Mouse (Mus musculus) neutrophil, adult 5-6 weeks (primary cell): ENCODE measurements at regions not wholly inside any gene's neighbourhood (a gene's known extent, or its start where the extent isn't known, plus 50 kb on each side); places are given as distances from the start of the nearest gene placed in this dataset.

Experiments
- ATAC-seq: fragments of 151-379, 151-347 bp; 2 replicates; pipeline ENCODE4 v1.8.0; 2017; ENCODE audit warnings: mild to moderate bottlenecking, moderate TSS enrichment; ENCODE audit not compliant: insufficient number of reproducible peaks, poor library complexity, low FRiP score, severe bottlenecking; ENCODE audit errors: extremely low read depth

- no peak for ATAC-seq
Measured at GRCm38 (mm10) chr9:61826415-61826814, 87.9 kb downstream of the Rplp1 start.

- no peak for ATAC-seq
Measured at GRCm38 (mm10) chr9:61825804-61826203, 88.5 kb downstream of the Rplp1 start.

- ATAC-seq, result no peak
Measured at GRCm38 (mm10) chr9:61819836-61820235, 94.5 kb downstream of the Rplp1 start.

GRCm38 (mm10) chr9:61816589-61817179 lies 97.7 kb downstream of the Rplp1 start:
- ATAC-seq, result no peak

GRCm38 (mm10) chr9:61815995-61816394 lies 98.3 kb downstream of the Rplp1 start:
- ATAC-seq, result no peak

GRCm38 (mm10) chr9:61813291-61813690 lies 101.1 kb downstream of the Rplp1 start:
- no peak for ATAC-seq

- ATAC-seq, result no peak
Measured at GRCm38 (mm10) chr9:61812315-61812714, 102.0 kb downstream of the Rplp1 start.

- no peak for ATAC-seq
Measured at GRCm38 (mm10) chr9:61810456-61810855, 103.9 kb downstream of the Rplp1 start.

GRCm38 (mm10) chr9:61808351-61809225 lies 105.8 kb downstream of the Rplp1 start:
- no peak for ATAC-seq

GRCm38 (mm10) chr9:61805971-61806370 lies 108.4 kb downstream of the Rplp1 start:
- ATAC-seq, result no peak

- ATAC-seq, result no peak
Measured at GRCm38 (mm10) chr9:61803555-61803954, 110.8 kb downstream of the Rplp1 start.

GRCm38 (mm10) chr9:61802694-61803093 lies 111.6 kb downstream of the Rplp1 start:
- no peak for ATAC-seq

- no peak for ATAC-seq
Measured at GRCm38 (mm10) chr9:61799535-61799934, 114.8 kb downstream of the Rplp1 start.

- ATAC-seq, result no peak
Measured at GRCm38 (mm10) chr9:61795910-61796309, 118.4 kb downstream of the Rplp1 start.

GRCm38 (mm10) chr9:61791435-61792064 lies 122.8 kb downstream of the Rplp1 start:
- ATAC-seq, result no peak

GRCm38 (mm10) chr9:61790849-61791248 lies 123.5 kb downstream of the Rplp1 start:
- ATAC-seq, result no peak

GRCm38 (mm10) chr9:61789066-61789897 lies 125.1 kb downstream of the Rplp1 start:
- no peak for ATAC-seq

GRCm38 (mm10) chr9:61781469-61781868 lies 132.9 kb downstream of the Rplp1 start:
- no peak for ATAC-seq
